Mouse (Mus musculus) right cerebral cortex, postnatal 10 days (tissue): ENCODE data around the gene Khdc3.
"Not testable (repeated sequence)": the region's sequence is repeated elsewhere in the genome, so short reads cannot be mapped to it uniquely, and the experiment has no call there.

Experiments used
- DNase-seq, 2 experiments: peaks; one replicate each; pipeline ENCODE4 v3.0.0; 2021; ENCODE audit warnings: low spot score in 2 of 2

Gene Khdc3

GRCm38 (mm10) chr9:73102181-73102580, 545 bp downstream of the Khdc3 start, which contains the start of gene Gm20509:
Gm20509 (plus strand) TSS chr9:73102470.
- no peak for DNase-seq

GRCm38 (mm10) chr9:73103159-73103879, 1.7 kb downstream of the Khdc3 start:
- DNase-seq: peak in 1 of 2 experiments; percentile 36

DNA sequence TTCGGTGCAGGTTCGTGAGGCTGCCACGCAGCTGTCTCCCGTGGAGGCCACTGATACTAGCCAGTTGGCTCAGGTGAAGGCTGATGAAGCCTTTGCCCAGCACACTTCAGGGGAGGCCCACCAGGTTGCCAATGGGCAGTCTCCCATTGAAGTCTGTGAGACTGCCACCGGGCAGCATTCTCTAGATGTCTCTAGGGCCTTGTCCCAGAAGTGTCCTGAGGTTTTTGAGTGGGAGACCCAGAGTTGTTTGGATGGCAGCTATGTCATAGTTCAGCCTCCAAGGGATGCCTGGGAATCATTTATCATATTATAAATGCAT, 2.2 kb downstream of the Khdc3 start:
- no peak for DNase-seq

DNA sequence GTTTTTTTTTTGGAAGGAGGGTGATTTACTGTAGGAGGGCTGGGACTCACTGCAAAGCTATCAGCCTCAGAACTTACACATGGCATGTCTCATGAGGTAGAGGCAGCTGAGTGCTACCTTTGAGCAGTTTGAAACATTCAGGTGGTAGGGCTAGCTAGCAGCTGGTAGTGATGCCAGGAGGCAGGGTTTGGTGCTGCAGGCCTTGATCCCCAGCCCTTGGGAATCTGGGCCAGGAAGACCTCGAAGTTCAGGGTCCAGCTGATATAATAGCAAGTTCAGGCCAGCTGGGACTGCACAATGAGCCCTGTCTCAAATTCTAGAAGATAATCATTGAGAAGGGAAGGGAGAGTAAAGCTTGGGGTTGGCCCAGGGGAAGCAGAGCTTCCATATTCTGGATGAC, 3.5 kb downstream of the Khdc3 start:
- no peak for DNase-seq

- DNase-seq: no peak
Observed at GRCm38 (mm10) chr9:73105771-73106170, 4.1 kb downstream of the Khdc3 start.

DNA sequence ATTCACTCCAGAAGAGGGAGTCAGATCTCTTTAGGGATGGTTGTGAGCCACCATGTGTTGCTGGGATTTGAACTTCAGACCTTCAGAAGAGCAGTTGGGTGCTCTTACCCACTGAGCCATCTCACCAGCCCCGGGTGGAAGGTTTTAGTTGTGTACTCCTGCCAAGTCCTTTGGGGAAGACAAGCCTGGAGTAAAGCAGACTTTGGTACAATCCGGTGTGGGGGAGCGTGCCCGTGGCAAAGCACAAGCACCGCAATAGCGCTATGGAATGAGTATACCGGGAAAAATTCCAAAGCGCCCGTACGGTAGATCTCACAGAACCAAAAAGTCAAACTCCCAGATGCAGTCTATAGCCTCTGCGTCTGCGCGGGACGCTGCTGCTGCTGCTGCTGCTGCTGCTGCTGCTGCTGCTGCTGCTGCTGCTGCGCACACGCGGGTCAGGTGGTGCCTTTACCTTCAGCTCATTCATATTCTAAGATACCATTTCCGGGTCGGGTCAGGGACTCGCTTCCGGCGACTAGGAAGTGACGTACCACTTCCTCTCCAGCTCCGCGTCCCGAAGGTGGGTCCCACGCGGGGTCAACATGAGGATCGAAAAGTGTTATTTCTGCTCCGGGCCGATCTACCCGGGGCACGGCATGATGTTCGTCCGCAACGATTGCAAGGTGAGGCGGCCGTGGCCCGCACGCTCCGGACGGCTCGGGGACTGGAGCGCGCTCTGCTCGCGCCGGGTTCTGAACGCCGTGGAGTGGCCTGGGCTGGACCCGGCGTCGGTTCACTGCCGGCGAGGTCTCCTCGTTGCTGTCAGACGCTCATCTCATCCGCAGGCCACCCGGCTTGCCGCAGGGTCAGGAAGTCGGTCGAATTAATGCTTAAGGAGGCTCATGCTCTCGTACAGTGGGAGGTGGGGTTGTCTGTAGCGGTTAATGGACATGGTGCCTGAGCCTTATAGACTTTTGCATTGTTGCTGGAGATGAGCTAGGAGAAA, 11.6 kb downstream of the Khdc3 start, which contains the start of gene Rsl24d1:
Rsl24d1 (plus strand) TSS at position 508 of the 988 bp plus-strand sequence.
- peak; percentile 93 to 95 for DNase-seq

DNA sequence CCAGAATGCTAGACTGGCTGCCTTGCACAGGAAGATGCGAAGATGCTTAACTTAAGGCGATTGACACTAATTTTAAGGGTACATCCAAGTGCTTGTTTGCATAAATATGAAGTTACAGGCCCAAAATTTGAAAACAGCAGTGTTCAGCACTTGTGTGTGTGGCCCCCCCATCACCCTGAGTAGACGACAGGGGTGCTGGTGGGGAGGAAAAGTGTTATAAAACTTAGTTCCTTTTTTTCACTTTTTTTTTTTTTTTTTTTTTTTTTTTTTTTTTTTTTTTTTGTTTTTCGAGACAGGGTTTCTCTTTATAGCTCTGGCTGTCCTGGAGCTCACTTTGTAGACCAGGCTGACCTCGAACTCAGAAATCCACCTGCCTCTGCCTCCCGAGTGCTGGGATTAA, 15.1 kb downstream of the Khdc3 start:
- not testable (repeated sequence) for DNase-seq

- DNase-seq: no peak
Observed at GRCm38 (mm10) chr9:73118012-73118411, 16.4 kb downstream of the Khdc3 start.

- peak in 1 of 2 experiments; percentile 53 for DNase-seq
Observed at GRCm38 (mm10) chr9:73121735-73122134, 20.1 kb downstream of the Khdc3 start.

DNA sequence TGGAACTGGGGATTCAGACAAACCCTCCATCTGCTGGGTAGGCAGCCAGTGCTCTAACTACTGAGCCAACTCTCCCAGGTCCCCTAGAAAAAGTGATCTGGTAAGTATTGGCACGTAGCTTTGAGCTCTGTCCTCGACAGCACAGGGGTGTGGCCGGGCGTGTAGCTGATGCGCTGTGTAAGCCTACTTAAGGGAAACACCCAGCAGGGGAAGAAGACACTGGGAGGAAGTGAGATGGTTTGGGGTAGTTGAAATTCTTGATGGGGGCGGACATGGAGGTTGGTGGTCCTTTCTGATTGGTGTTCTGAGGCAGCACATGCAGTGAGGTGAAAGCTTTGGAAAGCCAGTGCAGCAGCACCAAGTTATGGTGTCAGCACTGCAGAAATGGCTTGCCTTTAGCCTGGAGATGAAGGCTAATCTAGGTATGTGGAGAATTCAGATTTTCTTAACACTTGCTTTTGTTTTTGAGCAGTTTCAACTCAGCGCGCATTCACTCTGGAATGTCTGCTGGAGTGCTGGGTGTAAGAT, 23.5 kb downstream of the Khdc3 start:
- DNase-seq: no peak

DNA sequence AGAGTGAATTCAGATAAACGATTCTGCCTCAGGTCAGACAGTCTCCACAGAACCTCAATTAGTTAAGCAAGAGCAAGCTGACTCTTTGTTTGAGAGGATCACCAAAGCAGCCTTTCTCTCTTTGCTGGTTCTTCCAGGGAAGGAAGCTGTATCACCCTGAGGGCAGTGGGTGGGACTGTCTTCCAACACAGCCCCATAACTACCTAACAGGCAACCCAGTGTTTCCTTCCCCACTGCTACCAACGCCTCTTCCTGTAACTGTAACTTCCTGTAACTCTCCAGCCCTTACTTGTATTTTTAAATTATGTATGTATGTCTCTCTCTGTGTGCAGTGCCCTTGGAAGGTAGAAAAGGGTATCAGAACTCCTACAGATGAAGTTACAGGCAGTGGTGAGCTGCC, 25.8 kb downstream of the Khdc3 start:
- DNase-seq: no peak

DNA sequence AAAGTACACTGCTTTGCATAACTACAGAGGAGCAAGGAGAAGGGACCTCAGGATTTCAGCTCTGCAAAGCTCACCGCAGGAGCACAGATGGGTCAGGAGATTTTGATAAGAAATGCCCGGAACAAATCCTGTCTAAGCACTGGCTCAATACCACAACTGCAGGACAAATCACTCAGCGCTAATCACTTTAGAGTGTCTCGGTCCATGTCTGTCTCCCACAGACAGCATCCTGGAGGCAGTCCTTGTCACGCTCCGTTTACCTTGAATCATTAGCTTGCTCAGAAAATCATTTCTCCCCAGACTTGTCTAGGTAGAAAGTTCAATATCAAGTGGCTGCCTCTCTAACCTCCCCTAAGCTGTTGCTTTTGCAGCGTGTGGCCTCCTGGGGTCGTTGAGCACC, 28.2 kb downstream of the Khdc3 start:
- DNase-seq: no peak

GRCm38 (mm10) chr9:73130529-73130928, 28.9 kb downstream of the Khdc3 start:
- DNase-seq: no peak

GRCm38 (mm10) chr9:73137341-73137886, 35.8 kb downstream of the Khdc3 start:
- no peak for DNase-seq
